Mouse (Mus musculus): ENCODE data around the gene Atp5d.

DNA sequence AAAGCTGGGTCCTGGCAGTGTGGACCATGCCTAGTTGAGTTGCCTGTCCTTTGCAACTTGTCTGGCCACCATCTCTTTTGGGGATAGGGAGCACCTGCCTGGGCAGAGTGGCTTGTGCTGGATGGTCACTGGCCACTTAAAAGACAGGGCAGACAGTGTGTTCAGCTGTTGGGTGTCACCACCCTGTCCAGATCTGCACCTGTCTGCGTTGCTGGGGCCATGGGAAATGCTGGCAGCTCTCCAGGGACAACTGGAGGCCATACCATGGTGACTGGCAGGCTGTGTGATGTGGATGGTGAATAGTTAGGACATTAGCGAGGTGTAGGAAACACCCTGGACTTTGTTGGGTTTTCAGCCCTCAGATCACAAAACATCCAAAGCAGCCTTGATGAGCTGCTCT is 18.3 kb upstream of the Atp5d start:
- TF ChIP-seq CTCF (IDR thresholded peaks at IDR 0.05; ENCODE audit: low read depth) (no peak), EP300 (IDR thresholded peaks at IDR 0.05; ENCODE audit: low read depth) (no peak)
